Mouse (Mus musculus): ENCODE measurements around the gene Stxbp4.

The Stxbp4 gene

DNA sequence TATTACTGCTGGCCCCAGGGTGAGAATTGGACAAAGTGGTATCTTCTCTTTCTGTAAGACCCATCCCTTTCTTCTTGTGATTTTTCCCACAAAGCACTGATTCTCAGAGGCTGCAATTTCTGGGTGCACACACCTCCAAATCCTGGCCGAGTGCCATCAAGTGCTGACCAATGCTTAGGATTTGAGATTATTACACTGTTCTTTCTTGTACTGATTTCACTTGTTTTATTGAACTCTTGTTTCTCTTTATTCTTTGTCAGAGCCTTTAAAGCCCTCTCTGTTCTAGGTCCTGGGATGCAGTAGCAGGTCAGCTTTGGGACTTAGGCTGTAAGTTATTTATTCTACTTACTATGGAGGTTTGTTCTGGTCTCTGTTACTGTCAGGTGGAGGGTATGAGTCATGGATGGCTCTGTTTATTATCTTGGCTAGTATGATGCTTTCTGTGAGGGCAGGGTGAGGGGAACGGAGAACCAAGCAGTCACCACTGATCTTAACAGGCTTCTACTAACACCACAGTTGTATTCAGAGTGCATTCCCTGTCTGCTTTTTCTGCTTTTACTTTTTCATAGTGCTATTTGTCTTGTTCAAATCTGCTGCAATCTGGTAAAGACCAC lies 67.1 kb downstream of the Stxbp4 start:
- in situ Hi-C loops (cut with MboI, MseI) = no loop called here

DNA sequence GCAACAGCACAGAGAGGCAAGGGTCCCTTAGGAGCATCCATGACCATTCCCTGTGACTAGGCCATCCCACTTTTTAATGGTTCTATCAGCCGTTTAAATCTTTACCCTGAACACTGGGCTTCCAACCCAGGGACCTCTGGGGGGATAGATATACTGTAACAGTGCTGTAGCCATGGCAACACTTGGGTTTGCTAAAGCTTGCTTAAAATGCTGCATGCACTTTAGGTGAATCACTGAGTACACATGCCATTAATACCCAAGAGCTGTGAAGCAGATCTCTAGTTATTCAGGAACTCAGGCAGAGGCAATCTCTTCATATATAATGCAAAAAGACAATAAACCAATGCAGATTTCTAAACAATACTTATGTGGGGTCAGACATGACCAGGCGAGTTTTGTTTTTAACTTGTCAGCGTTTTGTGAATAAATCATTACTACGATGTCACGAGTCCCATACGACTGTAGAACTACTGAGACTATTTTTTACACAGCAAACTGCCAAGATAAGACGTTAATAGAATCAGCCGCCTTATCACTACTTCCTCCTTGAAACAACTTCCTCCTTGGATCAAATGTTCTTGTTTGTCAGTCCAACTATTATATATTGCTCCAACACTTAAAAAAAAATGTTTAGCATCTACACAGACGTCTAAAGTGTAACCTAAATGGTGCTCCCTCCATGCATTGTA lies 79.4 kb downstream of the Stxbp4 start:
- in situ Hi-C loops (cut with MboI, MseI) = no loop called here

DNA sequence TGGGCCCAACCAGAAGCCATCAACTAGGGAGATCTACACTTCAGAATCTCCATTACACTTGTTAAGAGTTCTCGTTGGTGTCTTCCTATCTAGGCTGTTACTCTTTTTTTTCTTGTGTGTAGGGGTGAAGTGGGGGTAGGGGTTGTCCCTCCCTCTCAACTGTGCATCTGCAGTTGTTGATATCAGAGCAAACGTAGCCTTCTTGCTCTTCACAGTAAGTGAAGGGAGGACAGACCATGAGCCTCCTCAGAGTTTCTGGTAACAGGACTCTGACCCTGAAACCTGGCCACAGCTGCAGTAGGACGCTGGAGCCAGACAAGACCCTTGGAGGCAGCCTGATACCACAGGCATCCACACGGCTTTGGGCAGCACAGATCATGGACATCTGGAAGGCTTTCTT lies 81.4 kb downstream of the Stxbp4 start:
- in situ Hi-C loops (cut with MboI, MseI) = no loop called here

DNA sequence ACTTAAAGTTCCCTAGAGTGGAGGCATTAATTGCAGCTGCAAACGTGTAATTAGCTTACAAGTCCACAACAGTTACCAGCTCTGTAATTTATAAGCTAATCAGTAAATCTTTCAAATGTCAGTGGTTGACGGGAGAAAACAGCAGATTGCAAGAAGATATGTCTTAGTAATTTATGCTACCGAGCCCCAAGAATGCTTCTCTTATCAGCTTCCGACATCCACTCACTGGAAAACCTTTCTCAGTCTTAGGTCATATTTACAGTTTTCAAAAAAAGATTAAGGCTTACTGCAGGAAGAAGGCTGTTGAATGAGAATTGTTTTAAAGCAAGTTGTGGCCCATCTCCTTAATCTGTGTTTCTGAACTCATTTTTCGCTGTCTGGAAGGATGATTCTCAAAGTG lies 83.9 kb downstream of the Stxbp4 start:
- in situ Hi-C loops (cut with MboI, MseI) = no loop called here

DNA sequence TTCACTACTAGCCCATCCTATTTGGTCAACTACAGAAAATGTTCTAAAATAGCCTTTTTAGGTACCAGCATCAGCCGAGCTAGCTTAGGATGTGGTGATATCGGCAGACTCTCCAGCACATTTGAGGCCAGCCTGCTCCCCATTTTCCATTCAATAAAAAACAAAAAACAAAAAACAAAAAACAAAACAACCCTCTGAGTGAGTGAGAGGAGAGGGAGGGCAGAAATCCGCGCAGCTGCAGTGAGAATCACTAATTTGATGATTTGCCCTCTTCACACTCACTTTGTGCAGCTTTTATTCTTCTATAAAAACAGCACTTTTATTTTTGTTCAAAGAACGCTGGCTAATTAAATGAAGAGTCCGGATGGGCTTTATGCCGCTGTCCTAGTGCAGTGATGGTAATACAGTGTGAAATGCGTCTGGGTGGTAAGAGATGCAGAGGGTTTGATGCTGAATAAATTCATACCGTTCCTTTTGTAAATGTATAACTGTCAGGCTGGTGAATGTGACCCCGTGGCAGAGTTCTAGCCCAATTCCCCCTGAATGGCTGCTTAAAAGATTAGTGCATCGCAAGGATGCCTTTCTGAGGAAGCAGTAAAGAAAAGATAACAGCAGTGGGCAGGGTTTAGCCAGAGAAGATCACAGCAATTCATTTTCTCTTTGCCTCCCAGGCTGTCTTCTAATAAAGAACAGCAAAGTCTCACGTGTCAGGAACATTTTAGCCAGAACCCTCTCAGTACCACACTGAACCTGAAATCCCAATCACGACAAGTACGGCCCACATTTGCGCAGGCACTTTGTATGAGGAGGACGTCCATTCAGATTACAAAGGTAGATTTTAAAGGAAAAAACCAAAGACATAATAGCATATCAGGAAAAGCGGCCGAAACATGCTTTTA lies 85.3 kb downstream of the Stxbp4 start:
- in situ Hi-C loops (cut with MboI, MseI) = no loop called here

DNA sequence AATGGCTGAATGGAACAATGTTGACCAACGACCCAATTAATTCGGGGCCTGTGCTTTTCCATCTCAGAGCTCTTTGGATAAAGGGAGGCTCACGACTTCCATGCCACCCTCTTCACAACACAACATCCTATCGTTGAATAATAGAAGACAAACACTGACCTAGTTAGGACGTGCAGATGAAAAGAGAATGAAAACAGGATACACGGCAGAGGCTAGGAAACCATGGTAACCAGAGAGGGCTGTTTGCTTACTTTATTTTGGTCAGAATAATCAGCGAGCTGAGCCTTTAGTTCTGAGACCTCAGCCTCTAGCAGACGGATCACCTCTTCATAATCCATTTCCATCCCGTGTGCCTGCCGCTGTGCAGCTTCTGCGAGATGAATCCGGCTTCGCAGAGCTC lies 89.3 kb downstream of the Stxbp4 start:
- in situ Hi-C loops (cut with MboI, MseI) = no loop called here

DNA sequence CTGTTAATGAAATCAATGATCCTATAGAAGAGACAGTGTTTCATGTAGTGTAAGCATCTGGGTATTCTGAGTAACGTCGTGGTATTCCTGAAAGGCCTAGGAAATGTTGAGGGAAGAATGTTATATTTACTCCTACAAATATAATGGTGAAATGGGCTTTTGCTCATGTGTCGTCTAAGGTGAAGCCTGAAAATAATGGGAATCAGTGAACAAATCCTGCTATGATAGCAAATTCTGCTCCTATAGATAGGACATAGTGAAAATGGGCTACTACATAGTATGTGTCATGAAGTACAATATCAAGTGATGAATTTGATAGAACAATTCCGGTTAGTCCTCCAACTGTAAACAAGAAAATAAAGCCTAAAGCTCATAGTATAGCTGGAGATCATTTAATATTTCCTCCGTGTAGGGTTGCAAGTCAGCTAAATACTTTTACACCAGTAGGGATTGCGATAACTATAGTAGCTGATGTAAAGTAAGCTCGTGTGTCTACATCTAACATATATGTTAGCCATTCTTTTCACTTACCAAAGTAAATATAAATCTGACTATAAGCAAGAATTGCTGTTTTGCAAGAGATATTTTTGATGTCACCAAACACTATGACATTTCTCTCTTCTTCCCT lies 99.1 kb downstream of the Stxbp4 start:
- in situ Hi-C loops (cut with MboI, MseI) = no loop called here

DNA sequence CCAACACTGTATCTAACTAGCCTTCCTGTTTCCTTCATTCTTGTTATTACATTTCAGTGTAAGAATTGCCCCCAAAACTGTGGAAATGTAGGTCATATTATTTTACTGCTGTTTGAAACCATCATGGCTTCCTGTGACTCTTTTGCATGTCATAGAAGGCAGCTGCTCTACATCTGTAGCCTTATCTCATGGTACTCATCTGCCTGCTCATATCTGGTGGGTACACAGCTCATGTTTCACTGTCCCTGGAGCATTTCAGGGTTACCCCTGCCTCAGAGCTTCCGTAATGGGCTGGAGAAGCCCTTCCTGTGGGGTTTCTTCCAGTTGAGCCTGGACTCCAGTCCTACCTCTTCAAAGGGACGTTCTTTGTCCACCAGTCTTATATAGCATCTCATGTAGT lies 112.6 kb downstream of the Stxbp4 start:
- in situ Hi-C loops (cut with MboI, MseI) = no loop called here

DNA sequence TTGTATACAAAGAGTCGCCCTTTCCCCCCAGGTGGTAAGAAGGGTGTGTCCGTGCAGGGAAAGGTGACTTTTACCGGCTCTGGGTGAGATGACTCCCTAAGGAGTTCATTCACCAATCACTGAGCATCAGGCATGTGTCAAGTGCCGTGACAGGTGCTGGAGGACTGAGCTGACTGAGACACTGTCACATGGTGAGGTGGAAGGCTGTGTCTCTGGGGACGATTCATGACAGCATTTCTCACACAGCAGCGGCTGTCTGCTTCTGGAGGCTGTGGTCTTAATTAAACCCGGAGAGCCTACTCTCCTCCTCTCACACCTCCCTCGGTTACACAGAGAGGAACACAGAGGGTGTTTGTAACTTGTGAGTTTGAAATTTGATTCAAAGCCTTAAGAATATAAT lies 116.8 kb downstream of the Stxbp4 start:
- in situ Hi-C loops (cut with MboI, MseI) = no loop called here

DNA sequence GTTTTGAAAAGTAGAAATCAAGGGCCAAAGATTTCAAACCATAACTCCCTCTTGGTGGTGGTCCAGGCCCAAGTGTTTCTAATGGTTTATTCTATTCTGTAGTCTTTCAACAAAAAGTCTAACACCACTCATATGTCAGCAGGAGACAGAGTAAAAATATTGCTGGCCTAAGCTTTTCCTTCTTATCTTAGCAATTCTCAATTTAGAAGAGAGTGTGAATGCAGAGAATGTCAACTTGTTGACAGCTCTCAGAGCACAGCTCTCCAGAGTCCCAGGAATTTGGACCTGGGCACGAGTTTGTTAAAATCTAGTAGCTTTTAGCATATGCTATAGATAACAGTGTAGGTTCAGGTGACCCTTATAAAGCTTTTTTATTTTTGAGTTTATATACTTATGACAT lies 120.1 kb downstream of the Stxbp4 start:
- in situ Hi-C loops (cut with MboI, MseI) = loop anchor here (5.0 kb wide), 1 partner anchor 150 kb away; no protein-coding TSS in a partner anchor

DNA sequence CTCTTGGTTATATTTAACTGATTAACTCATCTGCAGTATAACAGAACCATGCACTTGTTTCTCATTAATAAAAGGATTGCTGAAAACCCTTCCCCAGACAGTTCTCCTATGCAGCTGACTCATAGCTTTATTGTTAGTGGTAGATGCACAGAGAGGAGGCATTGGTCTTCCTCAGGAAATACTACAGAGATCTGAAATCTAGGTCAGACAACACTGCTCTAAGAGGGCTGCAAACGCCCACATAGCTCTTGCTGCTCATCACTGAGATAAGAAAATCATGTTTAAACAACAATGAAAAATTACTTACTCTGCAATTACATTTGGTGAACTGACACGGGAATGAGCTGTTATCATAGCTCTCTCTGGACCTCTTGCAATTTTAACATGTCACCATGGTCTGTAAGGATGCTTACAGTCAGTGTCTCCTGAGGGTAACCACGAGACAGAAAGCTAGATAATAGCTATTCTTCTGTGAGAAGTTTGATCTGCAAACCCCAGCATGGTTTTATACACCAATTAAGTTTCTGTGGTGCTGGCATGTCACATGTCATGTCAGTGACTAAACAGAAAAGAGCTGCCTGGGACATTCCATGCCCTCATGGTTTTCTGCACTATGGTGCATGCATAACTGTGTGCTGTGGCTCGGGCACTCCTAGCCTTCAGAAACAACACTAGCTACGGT lies 125.2 kb downstream of the Stxbp4 start:
- in situ Hi-C loops (cut with MboI, MseI) = no loop called here

DNA sequence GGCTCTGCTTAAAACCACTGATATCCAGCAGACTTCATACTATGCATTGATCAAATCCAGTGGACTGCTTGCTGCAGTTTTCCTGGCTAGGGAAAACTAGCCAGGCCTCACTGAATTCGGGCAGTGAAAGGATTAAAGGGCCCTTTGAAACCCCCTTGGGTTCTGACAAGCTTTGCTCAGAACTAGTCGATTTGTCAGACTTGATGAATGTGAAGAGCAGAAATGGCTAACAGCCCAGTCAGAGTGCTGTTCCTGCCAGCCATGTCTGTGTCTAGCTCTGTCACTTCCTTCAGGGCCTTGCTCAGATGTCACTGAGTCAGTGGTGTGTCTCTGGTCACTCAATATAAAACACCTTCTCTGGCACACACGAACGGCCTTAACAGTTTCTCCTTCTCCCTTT lies 136.0 kb downstream of the Stxbp4 start:
- in situ Hi-C loops (cut with MboI, MseI) = no loop called here

DNA sequence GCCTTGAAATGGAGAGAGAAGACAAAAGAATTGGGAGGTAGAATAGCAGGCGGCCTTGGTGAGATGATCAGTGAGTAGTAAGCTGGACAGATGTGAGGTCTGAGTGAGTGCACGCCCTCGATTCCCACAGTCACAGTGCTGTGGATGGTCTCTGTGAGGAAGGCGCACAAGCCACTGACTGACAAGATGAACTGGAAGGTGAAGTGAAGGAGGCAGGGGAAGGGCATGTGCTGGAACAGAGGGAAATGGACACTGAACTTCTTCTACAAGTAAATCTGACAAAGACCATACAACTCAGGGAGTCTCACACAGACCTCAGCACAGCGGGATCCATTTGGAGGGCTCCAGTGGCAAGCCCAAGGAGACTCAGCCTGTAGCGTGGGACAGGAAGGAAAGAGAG lies 138.0 kb downstream of the Stxbp4 start:
- in situ Hi-C loops (cut with MboI, MseI) = no loop called here

DNA sequence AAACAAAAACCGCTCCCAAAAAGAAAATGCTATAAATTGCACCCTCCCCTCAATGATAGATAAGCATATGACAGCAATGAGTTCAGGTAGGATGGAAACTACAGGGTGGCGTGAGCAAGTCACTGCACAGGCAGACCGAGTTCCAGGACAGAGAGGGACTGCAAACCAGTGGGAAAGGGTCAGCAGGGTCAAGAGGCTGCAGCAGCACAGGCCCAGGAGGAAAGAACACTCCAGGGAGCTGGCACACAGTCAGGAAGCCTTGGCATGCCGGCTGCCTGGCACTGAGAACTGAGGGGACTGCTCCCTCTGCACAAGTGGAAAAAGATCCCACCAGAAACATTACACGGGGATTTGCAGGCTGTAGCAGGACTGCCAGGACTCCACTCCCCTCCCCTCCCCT lies 139.4 kb downstream of the Stxbp4 start:
- in situ Hi-C loops (cut with MboI, MseI) = no loop called here

DNA sequence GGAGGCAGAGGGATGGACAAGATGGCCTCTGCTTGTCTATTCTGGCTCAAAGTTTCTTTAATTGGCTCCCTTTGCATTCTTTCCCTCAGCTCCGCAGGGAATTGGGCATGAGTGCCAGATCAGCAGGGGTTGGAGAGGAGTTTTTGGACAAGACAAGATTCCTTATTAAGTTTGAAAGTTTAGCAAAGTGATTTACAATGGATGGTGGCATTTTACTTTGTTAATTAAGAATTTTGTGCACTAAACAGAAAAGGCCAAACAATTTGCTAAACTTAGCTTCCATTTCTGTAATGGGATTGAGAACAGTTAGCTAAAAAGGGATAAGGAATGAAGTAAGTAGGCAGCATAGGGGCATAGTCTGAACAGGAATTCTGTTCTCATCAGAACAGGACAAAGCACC lies 142.9 kb downstream of the Stxbp4 start:
- in situ Hi-C loops (cut with MboI, MseI) = no loop called here

DNA sequence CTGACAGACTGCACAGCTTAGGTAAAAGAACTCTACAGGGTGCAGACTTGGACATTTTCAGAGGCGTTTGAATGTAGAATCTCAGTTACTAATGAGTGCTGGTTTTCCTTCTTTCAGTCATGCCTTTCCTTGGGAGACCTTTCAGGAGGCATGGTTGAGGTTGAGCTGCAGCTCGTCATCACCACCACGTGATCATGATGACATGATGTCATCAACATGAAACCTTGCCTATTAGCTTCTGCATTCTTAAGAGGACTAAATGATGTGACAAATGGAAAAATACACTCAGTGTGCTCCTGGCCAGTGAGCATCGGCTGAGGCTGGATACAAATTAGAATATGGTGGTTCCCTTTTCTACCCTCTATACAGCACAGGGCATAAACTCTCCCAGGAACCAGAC lies 145.4 kb downstream of the Stxbp4 start:
- in situ Hi-C loops (cut with MboI, MseI) = no loop called here

DNA sequence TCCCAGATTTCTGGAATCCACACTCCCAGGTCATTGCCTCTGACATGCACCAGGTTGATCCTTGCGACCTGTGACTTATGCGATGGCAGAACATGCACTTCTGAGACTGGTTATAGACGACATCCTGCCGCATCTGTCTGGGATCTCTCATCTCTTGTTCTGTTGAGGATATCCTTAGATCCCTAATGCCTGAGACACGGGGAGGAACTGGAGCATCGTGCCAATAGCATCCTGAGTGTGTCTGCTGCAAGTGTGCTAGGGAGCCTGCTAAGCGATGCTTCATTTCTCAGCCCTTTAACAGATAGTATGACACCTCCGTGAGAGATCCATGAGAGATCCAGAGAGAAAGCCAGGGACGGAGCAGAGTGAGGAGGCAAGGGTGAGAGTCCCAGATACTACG lies 148.7 kb downstream of the Stxbp4 start:
- in situ Hi-C loops (cut with MboI, MseI) = loop anchor here (10.0 kb wide), 1 partner anchor 456 kb away; no protein-coding TSS in a partner anchor

DNA sequence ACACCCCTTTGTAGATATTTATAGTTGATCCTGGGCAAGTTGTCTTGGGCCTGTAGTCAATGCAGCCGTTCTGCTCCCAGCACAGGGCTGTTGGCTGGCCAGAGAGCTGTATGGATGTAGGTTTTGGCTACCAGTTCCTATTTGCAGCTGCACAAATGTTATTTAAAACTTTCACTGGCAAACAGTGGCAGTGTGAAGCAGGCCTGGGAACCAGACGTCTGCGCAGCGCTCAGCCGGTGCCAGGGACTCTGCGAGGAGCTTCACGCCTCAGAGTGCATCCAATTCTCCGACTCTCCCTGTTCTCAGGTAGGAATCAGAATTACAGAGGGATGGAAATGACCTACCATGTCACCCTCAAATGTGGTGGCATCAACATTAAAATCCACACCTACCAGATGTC lies 150.2 kb downstream of the Stxbp4 start:
- in situ Hi-C loops (cut with MboI, MseI) = loop anchor here (10.0 kb wide), 1 partner anchor 457 kb away; no protein-coding TSS in a partner anchor

DNA sequence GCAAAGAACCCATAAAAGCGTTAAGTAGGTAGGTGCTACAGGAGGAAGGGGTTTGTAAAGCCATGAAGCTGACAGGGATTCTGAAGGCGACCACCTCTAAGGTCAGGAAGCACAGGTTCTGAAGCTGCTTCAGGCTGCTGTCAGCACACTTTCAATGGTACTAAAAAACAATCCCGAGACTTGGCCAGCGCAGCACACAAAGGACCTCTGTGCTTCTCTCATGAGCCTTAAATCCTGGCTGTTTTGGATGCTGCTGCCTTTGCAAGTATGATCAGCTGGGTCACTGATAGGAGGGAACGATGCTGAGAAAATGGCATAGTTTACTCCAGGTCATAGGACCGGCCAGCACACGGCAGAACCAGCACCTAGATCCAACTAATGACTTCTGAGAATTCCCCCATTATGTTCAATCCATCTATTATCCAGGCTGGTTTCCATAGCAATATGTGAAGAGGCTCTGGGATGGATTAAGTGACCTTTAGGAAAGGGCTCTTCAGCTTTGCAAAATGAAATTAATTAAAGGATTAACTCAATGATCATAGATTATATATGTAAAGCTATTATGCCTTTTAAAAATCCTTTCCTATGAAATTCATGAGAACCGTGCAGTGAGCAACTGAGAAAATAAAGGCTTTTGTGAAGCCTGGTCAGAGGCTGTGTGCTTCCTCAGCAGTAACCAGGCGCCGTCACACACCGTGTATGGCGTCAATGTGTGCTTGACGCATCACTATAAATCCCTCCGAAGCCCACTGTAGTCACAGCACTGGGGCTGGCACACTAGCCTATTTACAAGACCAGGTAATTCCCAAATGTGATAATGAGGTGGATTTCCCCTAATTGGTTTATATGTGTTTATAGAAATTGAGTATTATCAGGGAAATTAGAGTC lies 152.9 kb downstream of the Stxbp4 start:
- in situ Hi-C loops (cut with MboI, MseI) = loop anchor here (10.0 kb wide), 1 partner anchor 460 kb away; no protein-coding TSS in a partner anchor

DNA sequence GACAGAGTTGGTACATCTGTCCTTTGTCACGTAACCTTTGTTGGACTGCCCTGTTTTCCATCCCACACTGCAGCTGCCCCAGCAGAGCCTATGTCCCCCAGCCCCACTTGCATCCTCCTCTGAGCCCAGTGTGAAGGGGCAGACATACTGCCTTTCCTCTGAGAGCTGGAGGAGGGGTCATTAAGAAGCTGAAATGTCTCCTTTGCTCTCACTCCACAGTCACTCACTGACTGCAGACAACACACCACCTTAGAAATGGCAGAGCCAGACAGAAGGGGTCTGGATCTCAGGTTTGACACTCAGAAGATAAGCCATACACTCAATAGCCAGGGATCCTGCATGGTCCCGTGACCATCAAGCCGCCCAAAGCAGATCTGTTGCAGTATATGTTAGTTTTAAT lies 154.1 kb downstream of the Stxbp4 start:
- in situ Hi-C loops (cut with MboI, MseI) = loop anchor here (10.0 kb wide), 1 partner anchor 461 kb away; no protein-coding TSS in a partner anchor
